Mouse (Mus musculus): Measurements from ENCODE around the gene Irx4.

DNA sequence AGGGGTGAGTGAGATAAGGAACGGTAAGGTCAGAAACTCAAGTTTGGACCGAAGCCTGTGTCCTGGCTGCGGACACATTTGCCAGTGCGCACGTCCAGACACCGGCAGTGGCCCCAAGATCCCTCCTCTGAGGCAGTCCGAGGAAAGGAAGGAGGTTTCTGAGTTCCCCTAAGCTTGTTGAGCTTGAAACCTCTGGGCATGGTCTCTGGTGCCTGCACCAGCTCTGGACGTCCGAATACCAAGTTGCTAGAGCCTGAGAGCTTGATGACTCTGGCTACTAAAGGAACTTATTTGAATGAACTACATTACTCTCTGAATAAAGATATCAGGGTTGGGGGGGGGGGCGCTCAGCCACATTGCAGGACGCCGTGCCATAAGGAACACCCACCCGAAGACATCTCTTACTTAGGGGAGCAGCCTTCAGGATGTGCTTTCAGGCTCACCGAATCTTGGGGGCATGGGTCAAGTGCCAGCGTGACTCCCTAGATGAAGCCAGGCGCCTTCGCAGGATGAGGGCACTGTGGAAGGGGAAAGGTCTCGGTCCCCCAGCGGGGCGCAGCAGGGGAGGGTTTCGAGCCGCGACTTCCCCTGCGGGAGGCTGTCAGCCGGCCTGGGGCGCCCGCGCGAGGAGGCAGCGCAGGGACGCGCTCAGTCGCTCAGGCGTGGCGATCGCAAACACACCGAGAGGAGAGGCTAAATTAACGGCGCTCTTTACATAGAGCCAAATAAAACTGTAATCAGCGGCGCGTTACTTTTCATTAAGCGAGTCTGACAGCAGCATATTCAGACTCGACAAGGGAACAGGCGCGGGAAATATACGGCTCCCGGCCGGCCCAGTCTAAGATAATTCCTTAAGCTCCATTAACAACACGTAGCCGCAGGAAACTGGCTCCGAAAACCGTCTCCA, 11.3 kb downstream of the Irx4 start:
- no peak for TF ChIP-seq CTCF (IDR thresholded peaks at IDR 0.05; ENCODE audit: borderline replicate concordance, insufficient read depth, low read length)
- no peak for TF ChIP-seq POLR2A (IDR thresholded peaks at IDR 0.05; ENCODE audit: low read depth, low read length)
